Mouse (Mus musculus) midbrain, embryonic 16.5 days (tissue): ENCODE measurements at regions not wholly inside any gene's neighbourhood (a gene's known extent, or its start where the extent isn't known, plus 50 kb on each side); places are given as distances from the start of the nearest gene placed in this dataset.

ENCODE experiments used
- ATAC-seq: fragments of 200-750 bp; cut with Nextera tagmentation; 2 replicates; pipeline ENCODE4 v1.8.0; 2017; ENCODE audit warnings: moderate TSS enrichment
- H3K27ac ChIP-seq: fragments of 300-500 bp; sonication (generic); 2 replicates; pipeline ENCODE4 v1.5.1; 2014; ENCODE audit warnings: mild to moderate bottlenecking, low read length, mixed read lengths
- H3K27me3 ChIP-seq: fragments of 300-500 bp; sonication (generic); 2 replicates; pipeline ENCODE4 v1.6.1; 2014; ENCODE audit warnings: low read depth, low read length, mixed read lengths; ENCODE audit not compliant: control insufficient read depth, insufficient read depth
- H3K36me3 ChIP-seq: fragments of 300-500 bp; sonication (generic); 2 replicates; pipeline ENCODE4 v1.6.1; 2014; ENCODE audit warnings: mild to moderate bottlenecking, low read length, moderate library complexity, mixed read lengths; ENCODE audit not compliant: control insufficient read depth, insufficient read depth
- H3K4me1 ChIP-seq: fragments of 300-500 bp; sonication (generic); 2 replicates; pipeline ENCODE4 v1.6.1; 2014; ENCODE audit warnings: mild to moderate bottlenecking, low read length, mixed read lengths; ENCODE audit not compliant: control insufficient read depth, insufficient read depth
- H3K4me2 ChIP-seq: fragments of 300-500 bp; sonication (generic); 2 replicates; pipeline ENCODE4 v1.6.1; 2014; ENCODE audit warnings: mild to moderate bottlenecking, low read length, mixed read lengths
- H3K4me3 ChIP-seq: fragments of 300-500 bp; sonication (generic); 2 replicates; pipeline ENCODE4 v1.5.1; 2014; ENCODE audit warnings: low read depth, mild to moderate bottlenecking, low read length, moderate library complexity, mixed read lengths
- H3K9ac ChIP-seq: fragments of 300-500 bp; sonication (generic); 2 replicates; pipeline ENCODE4 v1.6.1; 2014; ENCODE audit warnings: low read depth, low read length, mixed read lengths
- H3K9me3 ChIP-seq: fragments of 300-500 bp; sonication (generic); replicated peaks from 2 replicates; pipeline ENCODE4 v1.6.1; 2014; ENCODE audit warnings: mild to moderate bottlenecking, low read length, mixed read lengths; ENCODE audit not compliant: control insufficient read depth, poor library complexity, severe bottlenecking
- WGBS: fragments of 180-500 bp; shearing (Covaris S2); extraction: QIAGEN DNeasy Blood & Tissue Kit; methylation state at CpG from one replicate; pipeline ENCODE4 v1.1.7; 2014; 5-methylcytosine and 5-hydroxymethylcytosine counted together

DNA sequence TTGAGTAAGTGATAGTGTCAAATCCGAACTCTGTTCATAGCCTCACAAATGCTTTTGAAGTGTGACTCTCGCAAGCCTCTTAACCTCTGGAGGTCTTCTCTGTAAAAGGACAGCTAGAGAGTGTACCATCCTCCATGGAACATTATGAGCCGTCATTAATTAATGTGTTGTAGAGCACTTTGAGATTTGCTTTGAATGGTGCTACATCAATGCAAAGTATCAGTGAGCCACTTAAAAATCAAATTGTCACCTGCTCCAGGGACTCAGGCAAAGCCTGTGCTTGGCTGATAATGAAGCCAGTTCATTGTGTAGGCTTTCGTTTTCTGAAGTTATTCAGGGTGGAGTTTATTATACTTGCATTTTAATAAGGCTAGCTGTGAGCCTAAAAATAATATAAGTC lies 801.8 kb upstream of the B3galt2 start:
- ATAC-seq: peak; percentile 64; the same call in 1 of the 2 replicates
- WGBS: 50% methylated on average over 4 of the region's 4 CpGs
- H3K9me3 ChIP-seq: no peaks in the 10 kb centered on the region

DNA sequence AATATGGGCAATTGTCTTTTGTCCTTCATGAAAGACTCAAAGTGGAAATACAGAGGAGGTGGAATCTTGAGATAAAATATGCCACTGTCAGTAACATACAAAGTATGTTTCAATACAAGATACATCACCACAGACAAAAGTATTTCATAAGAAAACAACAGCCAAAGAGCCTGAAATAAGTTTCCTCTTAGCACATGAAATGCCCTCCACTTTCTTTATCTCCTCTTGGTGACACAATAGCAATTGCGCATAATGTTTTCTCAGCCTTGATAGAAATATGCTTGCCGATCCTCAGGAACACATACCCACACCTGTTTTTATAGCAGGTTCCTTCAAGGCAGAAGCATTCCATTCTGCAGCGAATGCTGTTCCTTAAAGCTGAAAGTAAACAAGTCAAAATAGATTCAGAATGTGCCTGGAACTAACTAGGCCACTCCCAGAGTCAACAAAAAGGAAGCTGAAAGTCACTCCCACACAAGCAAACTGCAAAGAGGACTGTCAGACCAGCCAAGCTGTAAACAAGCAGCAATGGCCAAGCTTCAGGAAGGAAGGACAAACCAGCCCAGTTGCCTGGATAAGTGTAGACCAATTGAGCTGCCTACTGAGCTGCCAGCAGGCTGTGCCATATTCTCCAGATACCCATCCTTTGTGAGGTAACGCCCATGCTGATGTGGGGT lies 773.3 kb upstream of the B3galt2 start:
- Histone ChIP-seq H3K27ac (no peak overlapping the region), H3K4me3 (no peak overlapping the region), H3K27me3 (no peaks in the 10 kb centered on the region), H3K9me3 (no peaks in the 10 kb centered on the region), H3K4me2 (no peak overlapping the region), H3K9ac (no peak overlapping the region), H3K36me3 (no peaks in the 10 kb centered on the region), H3K4me1 (no peaks in the 10 kb centered on the region)
- 84% methylated on average over 4 of the region's 4 CpGs for WGBS
- no peak for ATAC-seq

More for the DNA sequence above, 801.8 kb upstream of the B3galt2 start:
- no peak overlapping the region for H3K4me3 ChIP-seq
- no peaks in the 10 kb centered on the region for H3K27me3 ChIP-seq
- H3K4me2 ChIP-seq: no peak overlapping the region
- H3K4me1 ChIP-seq: no peaks in the 10 kb centered on the region
- no peaks in the 10 kb centered on the region for H3K36me3 ChIP-seq
- H3K9ac ChIP-seq: no peak overlapping the region
- H3K27ac ChIP-seq: no peak overlapping the region

DNA sequence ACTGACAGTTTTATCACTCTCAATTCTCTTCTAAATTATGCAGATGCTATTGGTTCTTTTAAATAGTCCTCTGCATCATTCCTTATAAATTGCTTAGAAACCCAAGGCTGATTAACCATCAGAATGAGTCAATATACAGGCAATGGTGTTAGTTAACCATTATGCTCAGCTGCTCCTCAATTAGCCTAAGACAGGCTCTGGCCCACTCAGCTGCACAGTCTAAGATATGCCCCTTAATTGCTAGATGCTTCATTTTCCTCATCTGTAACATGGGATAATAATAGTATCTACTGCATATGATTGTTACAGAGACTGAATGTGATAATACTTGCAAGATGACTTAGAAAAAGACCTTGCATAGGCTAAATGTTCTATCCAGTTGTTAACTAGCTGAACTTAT lies 748.6 kb upstream of the B3galt2 start:
- Histone ChIP-seq H3K4me3 (no peak overlapping the region), H3K4me1 (no peaks in the 10 kb centered on the region), H3K36me3 (no peaks in the 10 kb centered on the region), H3K9me3 (no peaks in the 10 kb centered on the region), H3K27me3 (no peaks in the 10 kb centered on the region), H3K4me2 (no peak overlapping the region), H3K9ac (no peak overlapping the region), H3K27ac (no peak overlapping the region)
- no peak for ATAC-seq

DNA sequence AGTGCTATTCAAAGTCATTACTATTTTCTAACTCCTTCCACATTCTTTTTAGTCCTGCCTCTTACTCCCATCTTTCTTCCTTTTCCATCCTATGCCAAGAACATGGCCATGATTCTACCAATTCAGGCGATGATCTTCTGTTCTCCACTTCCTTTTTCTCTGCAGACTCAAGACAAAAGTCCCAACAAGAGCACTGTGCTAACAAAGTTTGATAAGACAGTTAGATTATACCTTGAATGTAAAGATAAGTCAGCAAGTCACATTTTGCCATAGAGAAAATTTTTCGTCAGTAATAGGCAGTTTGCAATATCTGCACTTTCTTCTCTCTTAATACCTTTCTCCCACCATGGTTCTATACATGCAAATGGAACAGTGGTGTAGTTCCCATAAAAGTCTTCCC lies 747.3 kb upstream of the B3galt2 start:
- H3K36me3 ChIP-seq: no peaks in the 10 kb centered on the region
- H3K4me1 ChIP-seq: no peaks in the 10 kb centered on the region
- H3K27me3 ChIP-seq: no peaks in the 10 kb centered on the region
- H3K27ac ChIP-seq: no peak overlapping the region
- no peaks in the 10 kb centered on the region for H3K9me3 ChIP-seq
- 91% methylated on average over 2 of the region's 2 CpGs for WGBS
- no peak for ATAC-seq
- H3K4me2 ChIP-seq: no peak overlapping the region
- H3K4me3 ChIP-seq: no peak overlapping the region
- no peak overlapping the region for H3K9ac ChIP-seq

DNA sequence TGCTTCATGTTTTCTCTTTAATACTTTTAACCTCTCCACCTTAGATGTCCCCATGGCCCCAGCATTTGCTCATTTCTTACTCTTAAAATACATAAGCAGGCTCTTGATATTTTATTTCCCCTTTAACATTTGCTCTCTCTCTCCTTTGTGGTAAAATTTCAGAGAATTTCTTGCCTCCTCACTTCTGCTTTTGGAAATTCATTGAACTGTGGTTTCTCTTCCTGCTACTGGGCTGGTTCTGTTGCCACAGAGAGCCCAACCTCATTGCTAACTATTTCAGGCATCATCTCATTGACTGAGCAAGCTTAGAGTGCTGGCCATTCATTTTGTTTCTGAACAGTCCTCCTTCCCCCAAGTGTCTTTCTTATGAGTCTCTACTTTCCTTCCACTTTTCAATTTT lies 746.3 kb upstream of the B3galt2 start:
- Histone ChIP-seq H3K9me3 (no peaks in the 10 kb centered on the region), H3K36me3 (no peaks in the 10 kb centered on the region), H3K9ac (no peak overlapping the region), H3K27ac (no peak overlapping the region), H3K4me1 (no peaks in the 10 kb centered on the region), H3K4me3 (no peak overlapping the region), H3K4me2 (no peak overlapping the region), H3K27me3 (no peaks in the 10 kb centered on the region)
- ATAC-seq: no peak

DNA sequence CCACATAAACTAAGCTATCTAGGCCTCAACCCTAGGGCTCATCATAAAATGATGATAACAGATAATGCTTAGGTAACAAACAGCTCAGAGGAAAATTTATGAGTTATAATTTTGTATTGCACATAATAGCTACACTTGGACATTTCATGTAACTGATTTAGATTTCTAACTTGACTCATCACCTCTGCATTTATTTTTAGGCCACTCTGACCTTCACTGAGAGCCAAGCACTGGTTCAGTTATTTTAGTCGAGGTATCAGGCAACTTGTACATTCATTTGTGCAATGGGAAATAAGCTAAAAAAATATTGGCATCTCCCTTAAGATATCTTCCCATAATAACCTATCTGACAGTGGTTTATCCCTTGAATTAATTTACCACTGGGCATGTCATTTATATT lies 745.4 kb upstream of the B3galt2 start:
- no peak for ATAC-seq
- no peak overlapping the region for H3K27ac ChIP-seq
- H3K36me3 ChIP-seq: no peaks in the 10 kb centered on the region
- no peaks in the 10 kb centered on the region for H3K27me3 ChIP-seq
- WGBS: 80% methylated on average over 1 of the region's 1 CpGs
- H3K9ac ChIP-seq: no peak overlapping the region
- H3K4me1 ChIP-seq: no peaks in the 10 kb centered on the region
- no peak overlapping the region for H3K4me3 ChIP-seq
- no peaks in the 10 kb centered on the region for H3K9me3 ChIP-seq
- H3K4me2 ChIP-seq: no peak overlapping the region

DNA sequence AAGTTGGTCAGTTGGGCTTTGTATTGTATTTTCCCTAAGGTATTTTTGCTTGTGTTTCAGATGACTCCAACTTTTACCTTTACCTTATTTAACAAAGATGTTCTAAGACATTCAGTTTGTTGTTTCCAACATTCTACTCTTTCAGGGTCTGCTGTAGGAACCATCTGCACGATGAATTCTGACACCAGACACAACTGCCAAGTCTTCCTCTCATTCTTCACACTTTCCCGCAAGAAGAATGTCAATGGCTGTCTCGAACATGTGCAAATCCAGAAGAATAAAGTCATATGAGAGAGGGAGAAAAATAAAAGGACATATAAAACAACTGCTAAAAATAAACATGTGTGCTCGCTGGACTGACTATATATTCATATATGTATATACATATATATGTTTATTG lies 730.6 kb upstream of the B3galt2 start:
- Histone ChIP-seq H3K4me1 (no peaks in the 10 kb centered on the region), H3K27ac (no peak overlapping the region), H3K4me3 (no peak overlapping the region), H3K9me3 (no peaks in the 10 kb centered on the region), H3K27me3 (no peaks in the 10 kb centered on the region), H3K36me3 (no peaks in the 10 kb centered on the region), H3K9ac (no peak overlapping the region), H3K4me2 (no peak overlapping the region)
- no peak for ATAC-seq
- 89% methylated on average over 4 of the region's 4 CpGs for WGBS

DNA sequence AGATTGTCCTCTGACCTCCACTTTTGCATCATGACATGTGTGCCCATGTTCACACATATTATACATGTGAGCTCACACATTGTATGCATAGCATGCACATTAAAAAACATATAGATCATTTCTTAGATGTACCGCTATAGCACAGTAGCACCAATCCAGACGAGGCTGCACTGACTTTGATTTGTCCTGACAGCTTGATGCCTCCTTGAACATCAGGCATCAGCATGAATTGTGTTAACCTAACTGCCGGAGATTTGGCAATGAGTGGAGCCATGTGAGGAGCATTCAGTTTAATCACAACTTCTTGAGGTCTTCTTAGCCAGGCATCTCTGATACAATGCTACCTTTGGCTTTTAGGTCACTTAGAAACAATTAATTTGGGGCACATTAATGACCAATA lies 683.8 kb upstream of the B3galt2 start:
- H3K27ac ChIP-seq: no peak overlapping the region
- H3K4me1 ChIP-seq: no peaks in the 10 kb centered on the region
- no peak overlapping the region for H3K4me2 ChIP-seq
- no peaks in the 10 kb centered on the region for H3K9me3 ChIP-seq
- no peaks in the 10 kb centered on the region for H3K36me3 ChIP-seq
- ATAC-seq: no peak
- 83% methylated on average over 3 of the region's 3 CpGs for WGBS
- H3K4me3 ChIP-seq: no peak overlapping the region
- no peaks in the 10 kb centered on the region for H3K27me3 ChIP-seq
- no peak overlapping the region for H3K9ac ChIP-seq

DNA sequence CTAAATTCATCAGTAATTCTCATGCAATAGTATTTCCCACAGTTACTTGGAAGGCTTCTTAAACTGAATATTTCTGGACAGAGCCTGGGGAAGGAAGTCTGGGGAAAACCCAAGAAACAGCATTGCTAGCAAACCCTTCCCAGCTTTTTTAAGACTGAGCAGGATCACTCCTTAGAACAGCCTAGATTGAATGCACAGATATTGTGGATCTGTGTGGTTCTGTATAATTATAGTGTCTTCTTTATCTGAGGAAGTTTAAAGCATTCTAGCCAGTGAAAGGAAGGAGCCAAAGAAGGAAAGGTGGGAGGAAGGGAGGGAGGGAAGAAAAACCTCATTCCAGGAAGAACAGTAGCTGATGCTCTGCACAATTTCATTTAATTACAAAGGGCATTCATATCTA lies 669.0 kb upstream of the B3galt2 start:
- H3K4me3 ChIP-seq: no peak overlapping the region
- H3K9me3 ChIP-seq: no peaks in the 10 kb centered on the region
- H3K27ac ChIP-seq: no peak overlapping the region
- H3K4me1 ChIP-seq: no peaks in the 10 kb centered on the region
- no peak for ATAC-seq
- H3K36me3 ChIP-seq: no peaks in the 10 kb centered on the region
- no peaks in the 10 kb centered on the region for H3K27me3 ChIP-seq
- H3K9ac ChIP-seq: no peak overlapping the region
- no peak overlapping the region for H3K4me2 ChIP-seq
